Mouse (Mus musculus): ENCODE results near the gene Xcl1. TPM values are rescaled to one million over a fixed set of nuclear protein-coding genes. Genes with fewer than 3 reads are reported as not detected.
"Not testable (repeated sequence)": the region's sequence is repeated elsewhere in the genome, so short reads cannot be mapped to it uniquely, and the experiment has no call there.

The Xcl1 gene
- not detected in 2 replicates for polyA plus RNA-seq (2014; fragmentation: Nextera tagmentation; extraction: Ambion mirVana)

GRCm38 (mm10) chr1:164935477-164936044 lies at the start of gene Xcl1:
Xcl1 (minus strand) TSS chr1:164935527.
- H3K27me3 ChIP-seq (ENCODE audit: control insufficient read depth, insufficient read depth, low read length), result no peaks in the 10 kb centered on the region
- no peaks in the 10 kb centered on the region for H3K36me3 ChIP-seq (ENCODE audit: control insufficient read depth, insufficient read depth, low read length)
- H3K4me2 ChIP-seq, result no peak within 1 kb of the TSS
- no peaks in the 10 kb centered on the region for H3K9me3 ChIP-seq (ENCODE audit: control insufficient read depth, low read length)
- no peak within 1 kb of the TSS for H3K27ac ChIP-seq (ENCODE audit: low read depth, low read length)
- H3K4me3 ChIP-seq (ENCODE audit: low read depth, low read length), result no peak within 1 kb of the TSS
- ATAC-seq (ENCODE audit: low FRiP score), result no peak
- 85% methylated on average over 9 of the region's 9 CpGs for WGBS
- no peaks in the 10 kb centered on the region for H3K4me1 ChIP-seq (ENCODE audit: control insufficient read depth, insufficient read depth, low read length)
- DNase-seq (ENCODE audit: low spot score, missing footprints), result no peak
- H3K9ac ChIP-seq (ENCODE audit: low read length), result no peak within 1 kb of the TSS

- not testable (repeated sequence) for H3K4me2 ChIP-seq; ATAC-seq (ENCODE audit: low FRiP score)
- 88% methylated on average over 10 of the region's 10 CpGs for WGBS
Observed at GRCm38 (mm10) chr1:164984681-164985080, 49.4 kb upstream of the Xcl1 start.

GRCm38 (mm10) chr1:164977351-164977750 lies 42.0 kb upstream of the Xcl1 start:
- Histone ChIP-seq H3K9ac (ENCODE audit: low read length) (no peak overlapping the region), H3K9me3 (ENCODE audit: control insufficient read depth, low read length) (no peaks in the 10 kb centered on the region), H3K4me2 (no peak overlapping the region), H3K36me3 (ENCODE audit: control insufficient read depth, insufficient read depth, low read length) (no peaks in the 10 kb centered on the region), H3K27ac (ENCODE audit: low read depth, low read length) (no peak overlapping the region), H3K4me1 (ENCODE audit: control insufficient read depth, insufficient read depth, low read length) (peaks cover 3% of the 10 kb centered on the region), H3K4me3 (ENCODE audit: low read depth, low read length) (no peak overlapping the region), H3K27me3 (ENCODE audit: control insufficient read depth, insufficient read depth, low read length) (no peaks in the 10 kb centered on the region)
- ATAC-seq (ENCODE audit: low FRiP score), result no peak
- DNase-seq (ENCODE audit: low spot score, missing footprints), result no peak

More at GRCm38 (mm10) chr1:164984681-164985080, 49.4 kb upstream of the Xcl1 start:
- not testable (repeated sequence) for H3K36me3 ChIP-seq (ENCODE audit: control insufficient read depth, insufficient read depth, low read length); H3K4me1 ChIP-seq (ENCODE audit: control insufficient read depth, insufficient read depth, low read length); H3K9me3 ChIP-seq (ENCODE audit: control insufficient read depth, low read length); H3K9ac ChIP-seq (ENCODE audit: low read length); H3K27ac ChIP-seq (ENCODE audit: low read depth, low read length); DNase-seq (ENCODE audit: low spot score, missing footprints); H3K4me3 ChIP-seq (ENCODE audit: low read depth, low read length); H3K27me3 ChIP-seq (ENCODE audit: control insufficient read depth, insufficient read depth, low read length)

GRCm38 (mm10) chr1:164975729-164976128 lies 40.4 kb upstream of the Xcl1 start:
- DNase-seq (ENCODE audit: low spot score, missing footprints), result no peak
- ATAC-seq (ENCODE audit: low FRiP score), result no peak
- H3K9me3 ChIP-seq (ENCODE audit: control insufficient read depth, low read length), result no peaks in the 10 kb centered on the region
- no peak overlapping the region for H3K27ac ChIP-seq (ENCODE audit: low read depth, low read length)
- H3K4me1 ChIP-seq (ENCODE audit: control insufficient read depth, insufficient read depth, low read length), result peaks cover 3% of the 10 kb centered on the region
- H3K9ac ChIP-seq (ENCODE audit: low read length), result no peak overlapping the region
- no peak overlapping the region for H3K4me3 ChIP-seq (ENCODE audit: low read depth, low read length)
- 81% methylated on average over 7 of the region's 7 CpGs for WGBS
- H3K36me3 ChIP-seq (ENCODE audit: control insufficient read depth, insufficient read depth, low read length), result no peaks in the 10 kb centered on the region
- no peaks in the 10 kb centered on the region for H3K27me3 ChIP-seq (ENCODE audit: control insufficient read depth, insufficient read depth, low read length)
- no peak overlapping the region for H3K4me2 ChIP-seq

- H3K9ac ChIP-seq (ENCODE audit: low read length), result no peak overlapping the region
- DNase-seq (ENCODE audit: low spot score, missing footprints), result no peak
- peaks cover 3% of the 10 kb centered on the region for H3K4me1 ChIP-seq (ENCODE audit: control insufficient read depth, insufficient read depth, low read length)
- no peak overlapping the region for H3K4me2 ChIP-seq
- no peaks in the 10 kb centered on the region for H3K9me3 ChIP-seq (ENCODE audit: control insufficient read depth, low read length)
- ATAC-seq (ENCODE audit: low FRiP score), result no peak
- no peak overlapping the region for H3K4me3 ChIP-seq (ENCODE audit: low read depth, low read length)
- H3K27me3 ChIP-seq (ENCODE audit: control insufficient read depth, insufficient read depth, low read length), result no peaks in the 10 kb centered on the region
- 90% methylated on average over 3 of the region's 3 CpGs for WGBS
- H3K27ac ChIP-seq (ENCODE audit: low read depth, low read length), result no peak overlapping the region
- no peaks in the 10 kb centered on the region for H3K36me3 ChIP-seq (ENCODE audit: control insufficient read depth, insufficient read depth, low read length)
Observed at GRCm38 (mm10) chr1:164975276-164975675, 39.9 kb upstream of the Xcl1 start.

- WGBS, result 11% methylated on average over 3 of the region's 3 CpGs
- Histone ChIP-seq H3K4me1 (ENCODE audit: control insufficient read depth, insufficient read depth, low read length) (peaks cover 3% of the 10 kb centered on the region), H3K4me2 (no peak overlapping the region), H3K36me3 (ENCODE audit: control insufficient read depth, insufficient read depth, low read length) (no peaks in the 10 kb centered on the region), H3K9ac (ENCODE audit: low read length) (no peak overlapping the region), H3K27me3 (ENCODE audit: control insufficient read depth, insufficient read depth, low read length) (no peaks in the 10 kb centered on the region), H3K4me3 (ENCODE audit: low read depth, low read length) (no peak overlapping the region), H3K27ac (ENCODE audit: low read depth, low read length) (no peak overlapping the region), H3K9me3 (ENCODE audit: control insufficient read depth, low read length) (no peaks in the 10 kb centered on the region)
- ATAC-seq (ENCODE audit: low FRiP score) (peak; percentile 79), DNase-seq (ENCODE audit: low spot score, missing footprints) (no peak)
Observed at GRCm38 (mm10) chr1:164973790-164974189, 38.5 kb upstream of the Xcl1 start.

GRCm38 (mm10) chr1:164973341-164973740 lies 38.0 kb upstream of the Xcl1 start:
- peak; percentile 48; the same call in 1 of the 2 replicates for ATAC-seq (ENCODE audit: low FRiP score)
- peaks cover 3% of the 10 kb centered on the region for H3K4me1 ChIP-seq (ENCODE audit: control insufficient read depth, insufficient read depth, low read length)
- WGBS, result 69% methylated on average over 1 of the region's 1 CpGs
- H3K4me2 ChIP-seq, result no peak overlapping the region
- no peak overlapping the region for H3K9ac ChIP-seq (ENCODE audit: low read length)
- H3K36me3 ChIP-seq (ENCODE audit: control insufficient read depth, insufficient read depth, low read length), result no peaks in the 10 kb centered on the region
- H3K4me3 ChIP-seq (ENCODE audit: low read depth, low read length), result no peak overlapping the region
- H3K27ac ChIP-seq (ENCODE audit: low read depth, low read length), result no peak overlapping the region
- no peak for DNase-seq (ENCODE audit: low spot score, missing footprints)
- H3K9me3 ChIP-seq (ENCODE audit: control insufficient read depth, low read length), result no peaks in the 10 kb centered on the region
- no peaks in the 10 kb centered on the region for H3K27me3 ChIP-seq (ENCODE audit: control insufficient read depth, insufficient read depth, low read length)

DNA sequence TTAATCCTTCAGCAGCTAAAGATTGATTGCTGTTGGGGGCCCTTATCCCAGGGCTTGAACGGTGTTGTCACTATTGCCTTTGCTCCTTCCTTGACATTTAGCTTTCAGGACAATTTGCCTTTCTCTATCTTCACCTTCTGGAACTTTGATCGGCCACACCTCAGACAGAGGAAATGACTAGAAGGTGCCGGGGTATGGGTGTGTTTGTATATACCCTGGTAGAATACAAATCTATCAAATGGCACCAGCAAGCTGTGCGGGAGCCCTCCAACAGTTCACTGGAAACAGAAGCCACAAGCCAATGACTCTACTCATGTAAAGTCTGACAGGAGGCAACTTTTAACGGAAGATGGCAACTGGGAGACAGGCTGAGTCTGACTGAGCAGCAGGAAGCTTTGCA lies 37.4 kb upstream of the Xcl1 start:
- H3K27me3 ChIP-seq (ENCODE audit: control insufficient read depth, insufficient read depth, low read length), result no peaks in the 10 kb centered on the region

GRCm38 (mm10) chr1:164966095-164966698 lies 30.9 kb upstream of the Xcl1 start:
- Histone ChIP-seq H3K4me2 (no peak overlapping the region), H3K27ac (ENCODE audit: low read depth, low read length) (no peak overlapping the region), H3K9ac (ENCODE audit: low read length) (no peak overlapping the region), H3K27me3 (ENCODE audit: control insufficient read depth, insufficient read depth, low read length) (no peaks in the 10 kb centered on the region), H3K36me3 (ENCODE audit: control insufficient read depth, insufficient read depth, low read length) (no peaks in the 10 kb centered on the region), H3K4me1 (ENCODE audit: control insufficient read depth, insufficient read depth, low read length) (no peaks in the 10 kb centered on the region), H3K9me3 (ENCODE audit: control insufficient read depth, low read length) (no peaks in the 10 kb centered on the region), H3K4me3 (ENCODE audit: low read depth, low read length) (no peak overlapping the region)
- ATAC-seq (ENCODE audit: low FRiP score) (no peak), DNase-seq (ENCODE audit: low spot score, missing footprints) (no peak)
- WGBS, result 54% methylated on average over 8 of the region's 8 CpGs

More for the DNA sequence above, 37.4 kb upstream of the Xcl1 start:
- H3K27ac ChIP-seq (ENCODE audit: low read depth, low read length), result no peak overlapping the region
- peaks cover 3% of the 10 kb centered on the region for H3K4me1 ChIP-seq (ENCODE audit: control insufficient read depth, insufficient read depth, low read length)
- 81% methylated on average over 5 of the region's 5 CpGs for WGBS
- H3K9me3 ChIP-seq (ENCODE audit: control insufficient read depth, low read length), result no peaks in the 10 kb centered on the region
- no peaks in the 10 kb centered on the region for H3K36me3 ChIP-seq (ENCODE audit: control insufficient read depth, insufficient read depth, low read length)
- no peak overlapping the region for H3K9ac ChIP-seq (ENCODE audit: low read length)
- no peak overlapping the region for H3K4me3 ChIP-seq (ENCODE audit: low read depth, low read length)
- ATAC-seq (ENCODE audit: low FRiP score), result no peak
- DNase-seq (ENCODE audit: low spot score, missing footprints), result no peak
- H3K4me2 ChIP-seq, result no peak overlapping the region

Measured in midbrain, embryonic 11.5 days (tissue).